Mouse (Mus musculus) midbrain, embryonic 16.5 days (tissue): ENCODE measurements around the gene Med27. TPM values are rescaled to one million over a fixed set of nuclear protein-coding genes. Genes with fewer than 3 reads are reported as not detected.
A peak's percentile ranks its signal among the peaks of the same experiment; 100 is the strongest.

ENCODE experiments used
- ATAC-seq: fragments of 200-750 bp; cut with Nextera tagmentation; 2 replicates; pipeline ENCODE4 v1.8.0; 2017; ENCODE audit warnings: moderate TSS enrichment
- H3K27ac ChIP-seq: fragments of 300-500 bp; sonication (generic); 2 replicates; pipeline ENCODE4 v1.5.1; 2014; ENCODE audit warnings: mild to moderate bottlenecking, low read length, mixed read lengths
- H3K27me3 ChIP-seq: fragments of 300-500 bp; sonication (generic); 2 replicates; pipeline ENCODE4 v1.6.1; 2014; ENCODE audit warnings: low read depth, low read length, mixed read lengths; ENCODE audit not compliant: control insufficient read depth, insufficient read depth
- H3K36me3 ChIP-seq: fragments of 300-500 bp; sonication (generic); 2 replicates; pipeline ENCODE4 v1.6.1; 2014; ENCODE audit warnings: mild to moderate bottlenecking, low read length, moderate library complexity, mixed read lengths; ENCODE audit not compliant: control insufficient read depth, insufficient read depth
- H3K4me1 ChIP-seq: fragments of 300-500 bp; sonication (generic); 2 replicates; pipeline ENCODE4 v1.6.1; 2014; ENCODE audit warnings: mild to moderate bottlenecking, low read length, mixed read lengths; ENCODE audit not compliant: control insufficient read depth, insufficient read depth
- H3K4me2 ChIP-seq: fragments of 300-500 bp; sonication (generic); 2 replicates; pipeline ENCODE4 v1.6.1; 2014; ENCODE audit warnings: mild to moderate bottlenecking, low read length, mixed read lengths
- H3K4me3 ChIP-seq: fragments of 300-500 bp; sonication (generic); 2 replicates; pipeline ENCODE4 v1.5.1; 2014; ENCODE audit warnings: low read depth, mild to moderate bottlenecking, low read length, moderate library complexity, mixed read lengths
- H3K9ac ChIP-seq: fragments of 300-500 bp; sonication (generic); 2 replicates; pipeline ENCODE4 v1.6.1; 2014; ENCODE audit warnings: low read depth, low read length, mixed read lengths
- H3K9me3 ChIP-seq: fragments of 300-500 bp; sonication (generic); replicated peaks from 2 replicates; pipeline ENCODE4 v1.6.1; 2014; ENCODE audit warnings: mild to moderate bottlenecking, low read length, mixed read lengths; ENCODE audit not compliant: control insufficient read depth, poor library complexity, severe bottlenecking
- WGBS: fragments of 180-500 bp; shearing (Covaris S2); extraction: QIAGEN DNeasy Blood & Tissue Kit; methylation state at CpG from one replicate; pipeline ENCODE4 v1.1.7; 2014; 5-methylcytosine and 5-hydroxymethylcytosine counted together
- polyA plus RNA-seq: library from polyadenylated mRNA; unstranded; fragments of >200 nt; fragmentation: Nextera tagmentation; extraction: Ambion mirVana; gene quantifications from 2 replicates; pipeline ENCODE4 v1.2.1, GENCODE M21; 2015

Gene Med27
- polyA plus RNA-seq, 1 experiment from 2014 or later, result 70.6 TPM

- Histone ChIP-seq H3K27ac (no peak overlapping the region), H3K36me3 (peaks cover 4% of the 10 kb centered on the region; the same call in 1 of the 2 replicates), H3K4me1 (peaks cover 11% of the 10 kb centered on the region), H3K4me3 (no peak overlapping the region), H3K9ac (no peak overlapping the region), H3K9me3 (no peaks in the 10 kb centered on the region), H3K4me2 (no peak overlapping the region), H3K27me3 (no peaks in the 10 kb centered on the region)
- ATAC-seq, result no peak
- WGBS, result 52% methylated on average over 9 of the region's 9 CpGs
Observed at GRCm38 (mm10) chr2:29500601-29501350, 154.2 kb downstream of the Med27 start.

- no peak for ATAC-seq
- no peaks in the 10 kb centered on the region for H3K27me3 ChIP-seq
- peaks cover 17% of the 10 kb centered on the region for H3K4me1 ChIP-seq
- H3K4me2 ChIP-seq, result no peak overlapping the region
- 81% methylated on average over 4 of the region's 4 CpGs for WGBS
- no peak overlapping the region for H3K4me3 ChIP-seq
- H3K36me3 ChIP-seq, result peaks cover 4% of the 10 kb centered on the region; the same call in 1 of the 2 replicates
- H3K9me3 ChIP-seq, result no peaks in the 10 kb centered on the region
- H3K9ac ChIP-seq, result no peak overlapping the region
- H3K27ac ChIP-seq, result no peak overlapping the region
Observed at GRCm38 (mm10) chr2:29501381-29501780, 154.8 kb downstream of the Med27 start.

GRCm38 (mm10) chr2:29504848-29505247 is 158.2 kb downstream of the Med27 start:
- 39% methylated on average over 6 of the region's 6 CpGs for WGBS
- Histone ChIP-seq H3K9ac (no peak overlapping the region), H3K27ac (peak overlapping the region; percentile 71), H3K27me3 (no peaks in the 10 kb centered on the region), H3K4me2 (no peak overlapping the region), H3K4me3 (no peak overlapping the region), H3K36me3 (peaks cover 4% of the 10 kb centered on the region; the same call in 1 of the 2 replicates), H3K9me3 (no peaks in the 10 kb centered on the region), H3K4me1 (peaks cover 26% of the 10 kb centered on the region)
- peak; percentile 66; the same call in 1 of the 2 replicates for ATAC-seq

DNA sequence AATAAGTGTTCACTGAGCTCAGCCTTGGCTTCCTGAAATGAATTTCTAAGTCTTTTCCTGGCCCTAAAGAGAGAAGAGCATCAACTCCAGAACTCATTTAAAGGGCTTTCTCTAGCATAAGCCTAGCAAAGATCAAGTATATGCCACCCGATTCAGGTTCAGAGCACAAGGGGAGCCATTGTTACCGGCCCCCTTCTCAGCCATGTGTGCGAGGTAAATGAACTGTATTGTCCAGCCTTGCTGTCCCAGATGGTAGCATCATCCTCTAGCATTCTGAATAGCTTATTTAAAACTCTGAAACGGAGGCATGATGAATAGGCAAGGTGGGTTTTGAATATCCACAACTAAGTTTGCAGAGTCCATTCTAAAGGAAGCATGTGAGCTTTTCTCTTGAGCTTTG is 159.8 kb downstream of the Med27 start:
- Histone ChIP-seq H3K4me2 (no peak overlapping the region), H3K4me1 (peaks cover 26% of the 10 kb centered on the region), H3K36me3 (no peaks in the 10 kb centered on the region), H3K27ac (peak overlapping the region; percentile 71; the same call in 1 of the 2 replicates), H3K4me3 (no peak overlapping the region), H3K27me3 (no peaks in the 10 kb centered on the region), H3K9me3 (no peaks in the 10 kb centered on the region), H3K9ac (no peak overlapping the region)
- no peak for ATAC-seq
- whole genome bisulfite sequencing, result 51% methylated on average over 4 of the region's 4 CpGs

GRCm38 (mm10) chr2:29513131-29513530 is 166.5 kb downstream of the Med27 start:
- Histone ChIP-seq H3K9ac (no peak overlapping the region; the same call in 1 of the 2 replicates), H3K27ac (no peak overlapping the region), H3K36me3 (no peaks in the 10 kb centered on the region), H3K4me3 (no peak overlapping the region), H3K27me3 (no peaks in the 10 kb centered on the region), H3K4me2 (no peak overlapping the region), H3K9me3 (no peaks in the 10 kb centered on the region), H3K4me1 (peaks cover 31% of the 10 kb centered on the region)
- 18% methylated on average over 7 of the region's 7 CpGs for WGBS
- no peak for ATAC-seq

DNA sequence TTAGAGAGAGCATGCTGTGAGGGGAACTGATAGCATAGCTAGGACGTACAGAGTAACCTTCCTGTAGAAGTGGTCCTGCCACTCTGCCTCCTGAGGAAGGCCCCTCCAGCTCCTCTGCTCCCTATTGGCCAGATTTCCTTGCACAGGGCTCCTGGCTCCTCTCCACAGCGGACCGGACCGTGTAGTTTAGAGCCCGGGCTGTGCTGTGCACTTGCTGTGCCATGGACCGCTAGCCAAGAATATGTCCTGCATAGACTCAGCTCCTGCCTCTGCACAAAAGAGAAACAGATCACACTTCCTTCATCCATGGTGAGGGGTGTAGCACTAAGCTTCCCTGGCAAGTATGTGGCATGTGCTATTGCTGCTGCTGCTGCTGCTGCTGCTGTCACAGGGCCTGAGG is 168.2 kb downstream of the Med27 start:
- H3K4me3 ChIP-seq, result no peak overlapping the region
- no peak overlapping the region for H3K9ac ChIP-seq
- H3K27ac ChIP-seq, result peak overlapping the region; percentile 38; the same call in 1 of the 2 replicates
- no peak for ATAC-seq
- 62% methylated on average over 6 of the region's 6 CpGs for WGBS
- no peaks in the 10 kb centered on the region for H3K9me3 ChIP-seq
- peaks cover 42% of the 10 kb centered on the region for H3K4me1 ChIP-seq
- no peaks in the 10 kb centered on the region for H3K36me3 ChIP-seq
- no peaks in the 10 kb centered on the region for H3K27me3 ChIP-seq
- H3K4me2 ChIP-seq, result no peak overlapping the region

GRCm38 (mm10) chr2:29515831-29516447 is 169.3 kb downstream of the Med27 start:
- Histone ChIP-seq H3K36me3 (no peaks in the 10 kb centered on the region), H3K27me3 (no peaks in the 10 kb centered on the region), H3K4me3 (no peak overlapping the region), H3K4me1 (peaks cover 48% of the 10 kb centered on the region), H3K27ac (peak overlapping the region; percentile 4; the same call in 1 of the 2 replicates), H3K4me2 (no peak overlapping the region), H3K9ac (no peak overlapping the region), H3K9me3 (no peaks in the 10 kb centered on the region)
- ATAC-seq, result no peak
- WGBS, result 71% methylated on average over 4 of the region's 4 CpGs

GRCm38 (mm10) chr2:29516621-29517170 is 170.1 kb downstream of the Med27 start:
- WGBS, result 12% methylated on average over 9 of the region's 9 CpGs
- Histone ChIP-seq H3K27me3 (no peaks in the 10 kb centered on the region), H3K4me1 (peaks cover 48% of the 10 kb centered on the region), H3K9me3 (no peaks in the 10 kb centered on the region), H3K9ac (no peak overlapping the region), H3K4me3 (no peak overlapping the region), H3K4me2 (no peak overlapping the region), H3K36me3 (no peaks in the 10 kb centered on the region), H3K27ac (peak overlapping the region; percentile 4; the same call in 1 of the 2 replicates)
- no peak for ATAC-seq

- Histone ChIP-seq H3K4me2 (no peak overlapping the region), H3K4me3 (no peak overlapping the region), H3K36me3 (no peaks in the 10 kb centered on the region), H3K27me3 (no peaks in the 10 kb centered on the region), H3K9me3 (no peaks in the 10 kb centered on the region), H3K4me1 (peaks cover 41% of the 10 kb centered on the region), H3K9ac (no peak overlapping the region), H3K27ac (peak overlapping the region; percentile 35)
- no peak for ATAC-seq
- 18% methylated on average over 3 of the region's 3 CpGs for WGBS
Observed at GRCm38 (mm10) chr2:29519402-29519801, 172.8 kb downstream of the Med27 start.
